Mouse (Mus musculus) MEL (cell line): ENCODE data around the gene Grid1. TPM values are rescaled to one million over a fixed set of nuclear protein-coding genes. Genes with fewer than 3 reads are reported as not detected.
A peak's percentile ranks its signal among the peaks of the same experiment; 100 is the strongest.

ENCODE experiments used
- DNase-seq: peaks from one replicate; pipeline ENCODE4 v3.0.0; 2011; ENCODE audit warnings: low read depth, low spot score
- H3K27ac ChIP-seq: 2 replicates; pipeline ENCODE4 v1.5.1; 2012; ENCODE audit warnings: low read depth, mild to moderate bottlenecking, control low read depth, low read length, moderate library complexity; ENCODE audit not compliant: control insufficient read depth
- H3K27me3 ChIP-seq, 2 experiments: fragments of 150-350 bp in 1 of 2; sonication (generic) in 1 of 2; 2 replicates each; pipeline ENCODE4 v1.6.1; 2012; ENCODE audit warnings: low read length in 2 of 2, mild to moderate bottlenecking in 2 of 2, improper control_type of control experiment in 1 of 2, moderate library complexity in 1 of 2; ENCODE audit not compliant: insufficient read depth in 2 of 2, control insufficient read depth in 1 of 2
- H3K36me3 ChIP-seq, 2 experiments: 2 replicates each; pipeline ENCODE4 v1.6.1; 2012 to 2014; ENCODE audit warnings: low read length in 2 of 2, improper control_type of control experiment in 1 of 2, inconsistent platforms in 1 of 2, mild to moderate bottlenecking in 1 of 2; ENCODE audit not compliant: insufficient read depth in 2 of 2, control insufficient read depth in 1 of 2
- H3K4me1 ChIP-seq, 2 experiments: fragments of 150-350 bp in 1 of 2; sonication (generic) in 1 of 2; 2 replicates each; pipeline ENCODE4 v1.6.1; 2012; ENCODE audit warnings: low read length in 2 of 2, improper control_type of control experiment in 1 of 2, mild to moderate bottlenecking in 1 of 2; ENCODE audit not compliant: insufficient read depth in 2 of 2, control insufficient read depth in 1 of 2
- H3K4me3 ChIP-seq, 2 experiments: fragments of 150-350 bp in 1 of 2; sonication (generic) in 1 of 2; 2 replicates each; pipeline ENCODE4 v1.5.1; 2012; ENCODE audit warnings: low read depth in 2 of 2, low read length in 2 of 2, mild to moderate bottlenecking in 2 of 2, moderate library complexity in 2 of 2, control low read depth in 1 of 2, improper control_type of control experiment in 1 of 2; ENCODE audit not compliant: control insufficient read depth in 1 of 2, insufficient read depth in 1 of 2
- H3K79me2 ChIP-seq: 2 replicates; pipeline ENCODE4 v1.6.1; 2012; ENCODE audit warnings: mild to moderate bottlenecking, low read length, moderate library complexity; ENCODE audit not compliant: control insufficient read depth, poor library complexity, insufficient read depth
- H3K9ac ChIP-seq: 2 replicates; pipeline ENCODE4 v1.6.1; 2012; ENCODE audit warnings: low read depth, mild to moderate bottlenecking, control low read depth, low read length, moderate library complexity; ENCODE audit not compliant: control insufficient read depth, poor library complexity, severe bottlenecking
- H3K9me3 ChIP-seq: fragments of 150-350 bp; sonication (generic); replicated peaks from 2 replicates; pipeline ENCODE4 v1.6.1; 2012; ENCODE audit warnings: mild to moderate bottlenecking, low read length, improper control_type of control experiment, moderate library complexity; ENCODE audit not compliant: insufficient read depth
- CTCF ChIP-seq, 3 experiments: IDR thresholded peaks in 2 of 3; conservative IDR thresholded peaks in 1 of 3; 2 replicates each; pipeline ENCODE4 v1.5.1; 2011 to 2012; ENCODE audit warnings: low read length in 3 of 3, low read depth in 2 of 3, mild to moderate bottlenecking in 2 of 3, improper control_type of control experiment in 1 of 3, inconsistent platforms in 1 of 3, mixed read lengths in 1 of 3, moderate library complexity in 1 of 3; ENCODE audit not compliant: control insufficient read depth in 1 of 3, insufficient read depth in 1 of 3, poor library complexity in 1 of 3, severe bottlenecking in 1 of 3
- MAZ ChIP-seq: IDR thresholded peaks from 2 replicates; pipeline ENCODE4 v1.6.1; 2012; ENCODE audit warnings: low read depth, mild to moderate bottlenecking, inconsistent platforms, low read length, improper control_type of control experiment
- MYB ChIP-seq: IDR thresholded peaks from 2 replicates; pipeline ENCODE4 v1.6.1; 2011; ENCODE audit warnings: mild to moderate bottlenecking, low read depth, low read length, improper control_type of control experiment
- POLR2AphosphoS5 ChIP-seq: IDR thresholded peaks from 2 replicates; pipeline ENCODE4 v1.6.1; 2012; ENCODE audit warnings: low read depth, borderline replicate concordance, mild to moderate bottlenecking, inconsistent platforms, low read length, moderate library complexity, mixed read lengths
- RAD21 ChIP-seq: IDR thresholded peaks from 2 replicates; pipeline ENCODE4 v1.6.1; 2011; ENCODE audit warnings: mild to moderate bottlenecking, low read depth, low read length, improper control_type of control experiment
- RCOR1 ChIP-seq: IDR thresholded peaks from 2 replicates; pipeline ENCODE4 v1.6.1; 2012; ENCODE audit warnings: low read depth, mild to moderate bottlenecking, inconsistent platforms, low read length, improper control_type of control experiment
- SMC3 ChIP-seq: IDR thresholded peaks from 2 replicates; pipeline ENCODE4 v1.6.1; 2011; ENCODE audit warnings: low read depth, low read length, improper control_type of control experiment
- TCF12 ChIP-seq: IDR thresholded peaks from 2 replicates; pipeline ENCODE4 v1.6.1; 2014; ENCODE audit warnings: low read depth, mild to moderate bottlenecking, inconsistent platforms, low read length, improper control_type of control experiment, moderate library complexity
- UBTF ChIP-seq: IDR thresholded peaks from 2 replicates; pipeline ENCODE4 v1.6.1; 2012; ENCODE audit warnings: low read depth, mild to moderate bottlenecking, inconsistent platforms, low read length, improper control_type of control experiment, moderate library complexity, borderline replicate concordance; ENCODE audit not compliant: insufficient read depth
- USF1 ChIP-seq: IDR thresholded peaks from 2 replicates; pipeline ENCODE4 v1.6.1; 2014; ENCODE audit warnings: low read depth, mild to moderate bottlenecking, inconsistent platforms, low read length, improper control_type of control experiment, moderate library complexity
- ZKSCAN1 ChIP-seq: IDR thresholded peaks from 2 replicates; pipeline ENCODE4 v1.6.1; 2012; ENCODE audit warnings: low read depth, mild to moderate bottlenecking, inconsistent platforms, low read length, improper control_type of control experiment, moderate library complexity
- ZMIZ1 ChIP-seq: IDR thresholded peaks from 2 replicates; pipeline ENCODE4 v1.6.1; 2012; ENCODE audit warnings: low read depth, mild to moderate bottlenecking, inconsistent platforms, low read length, improper control_type of control experiment, moderate library complexity
- polyA plus RNA-seq, 2 experiments: library from polyadenylated mRNA; stranded (reverse) in 1 of 2; unstranded in 1 of 2; fragments of >175 nt in 1 of 2; fragments of >200 nt in 1 of 2; gene quantifications; 2 replicates each; pipeline versions ENCODE4 v1.2.1 to v1.2.4; 2012; ENCODE audit warnings: low replicate concordance in 2 of 2, low read depth in 1 of 2; ENCODE audit not compliant: insufficient read length in 2 of 2, insufficient read depth in 1 of 2, missing spikeins in 1 of 2
- total RNA-seq: library from RNA; depleted of rRNA; stranded (reverse); fragments of 300-350 nt; gene quantifications from 2 replicates; pipeline ENCODE4 v1.2.3, GENCODE M21; 2012; rRNA removed

Grid1 gene
- total and polyA plus RNA-seq, 3 experiments, result not detected

DNA sequence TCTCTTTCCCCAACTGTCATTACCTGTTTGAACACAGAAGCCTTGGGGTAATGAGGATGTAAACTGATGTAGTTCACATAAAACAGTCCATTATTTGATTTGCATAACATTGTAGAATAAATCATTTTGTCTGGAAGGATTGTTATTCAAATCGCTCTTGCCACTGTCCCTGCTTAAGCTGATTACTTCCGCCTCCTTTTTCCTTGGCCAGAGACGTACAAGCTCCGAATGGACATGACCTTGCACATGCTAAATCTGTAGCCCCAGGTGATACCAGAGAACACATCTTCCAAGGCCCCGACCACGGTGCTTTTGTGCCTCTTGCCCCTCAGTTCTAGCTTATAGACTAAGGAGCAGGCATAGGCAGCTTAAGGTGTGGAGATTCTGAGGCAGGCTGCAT is 755.4 kb downstream of the Grid1 start:
- Histone ChIP-seq H3K27me3 (no peaks in the 10 kb centered on the region), H3K4me3 (no peak overlapping the region), H3K79me2 (no peaks in the 10 kb centered on the region), H3K36me3 (no peaks in the 10 kb centered on the region), H3K9me3 (no peaks in the 10 kb centered on the region), H3K4me1 (no peaks in the 10 kb centered on the region), H3K27ac (no peak overlapping the region), H3K9ac (no peak overlapping the region)
- no peak for DNase-seq
- no peak for TF ChIP-seq POLR2AphosphoS5
- TF ChIP-seq TCF12, result no peak
- TF ChIP-seq CTCF (IDR thresholded peaks at IDR 0.05 in 2 of 3, conservative IDR thresholded peaks at IDR 0.05 in 1 of 3; ENCODE audit: control insufficient read depth in 1 of 3, insufficient read depth in 1 of 3, low read depth in 2 of 3, low read length in 3 of 3, poor library complexity in 1 of 3, severe bottlenecking in 1 of 3), result no peak
- no peak for TF ChIP-seq ZKSCAN1
- TF ChIP-seq USF1, result no peak
- no peak for TF ChIP-seq MYB
- TF ChIP-seq MAZ, result no peak
- no peak for TF ChIP-seq UBTF

DNA sequence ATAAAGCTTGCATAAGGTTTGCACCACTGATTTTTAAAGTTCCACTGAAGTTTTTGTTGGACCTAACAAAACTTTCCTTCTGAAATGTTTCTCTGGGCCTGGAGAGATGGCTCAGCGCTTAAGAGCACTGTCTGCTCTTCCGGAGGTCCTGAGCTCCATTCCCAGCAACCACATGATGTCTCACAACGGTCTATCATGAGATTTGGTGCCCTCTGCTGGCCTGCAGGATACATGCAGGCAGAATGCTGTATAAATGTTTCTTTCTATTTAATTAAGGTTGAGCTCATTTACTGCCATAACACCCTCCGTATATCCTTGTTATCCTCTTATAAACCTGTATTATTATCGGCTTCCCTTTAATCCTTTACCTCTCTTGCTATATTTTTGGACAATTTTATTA is 805.8 kb downstream of the Grid1 start:
- Histone ChIP-seq H3K4me1 (no peaks in the 10 kb centered on the region), H3K9me3 (no peaks in the 10 kb centered on the region), H3K36me3 (no peaks in the 10 kb centered on the region), H3K4me3 (no peak overlapping the region), H3K9ac (no peak overlapping the region), H3K79me2 (no peaks in the 10 kb centered on the region), H3K27ac (no peak overlapping the region), H3K27me3 (no peaks in the 10 kb centered on the region)
- peak; percentile 32 for DNase-seq
- TF ChIP-seq SMC3, result peak; percentile 51
- no peak for TF ChIP-seq RCOR1
- TF ChIP-seq ZMIZ1, result no peak
- peak; percentile 30 for TF ChIP-seq RAD21
- TF ChIP-seq CTCF (IDR thresholded peaks at IDR 0.05 in 2 of 3, conservative IDR thresholded peaks at IDR 0.05 in 1 of 3; ENCODE audit: control insufficient read depth in 1 of 3, insufficient read depth in 1 of 3, low read depth in 2 of 3, low read length in 3 of 3, poor library complexity in 1 of 3, severe bottlenecking in 1 of 3), result peak; percentile 25 to 50 (median 41); a peak in 4 of 6 replicates

Other genes starting within 250 kb of the Grid1 start
- not detected in 2 replicates for gene Ldb3, start 231.4 kb upstream of the Grid1 start, total RNA-seq
- gene Ldb3, start 231.4 kb upstream of the Grid1 start, polyA plus RNA-seq, result under 1 TPM in 1 of 2 experiments, not detected in 1; 0.01 TPM
- not detected in 2 replicates for gene Opn4, start 220.0 kb upstream of the Grid1 start, total RNA-seq
- not detected for gene Opn4, start 220.0 kb upstream of the Grid1 start, polyA plus RNA-seq
- 100 and 111 TPM in 2 replicates for gene Wapl, start 146.2 kb upstream of the Grid1 start, total RNA-seq
- 100 to 1,000 TPM in 1 of 2 experiments, 10 to 100 TPM in 1; 80.4 to 221 TPM for gene Wapl, start 146.2 kb upstream of the Grid1 start, polyA plus RNA-seq